Mouse (Mus musculus) cerebellum, adult 18-20 months (tissue): Measurements from ENCODE around the gene 2210407C18Rik.

Experiments used
- DNase-seq, 2 experiments: peaks; one replicate each; pipeline ENCODE4 v3.0.0; 2021

The 2210407C18Rik gene

DNA sequence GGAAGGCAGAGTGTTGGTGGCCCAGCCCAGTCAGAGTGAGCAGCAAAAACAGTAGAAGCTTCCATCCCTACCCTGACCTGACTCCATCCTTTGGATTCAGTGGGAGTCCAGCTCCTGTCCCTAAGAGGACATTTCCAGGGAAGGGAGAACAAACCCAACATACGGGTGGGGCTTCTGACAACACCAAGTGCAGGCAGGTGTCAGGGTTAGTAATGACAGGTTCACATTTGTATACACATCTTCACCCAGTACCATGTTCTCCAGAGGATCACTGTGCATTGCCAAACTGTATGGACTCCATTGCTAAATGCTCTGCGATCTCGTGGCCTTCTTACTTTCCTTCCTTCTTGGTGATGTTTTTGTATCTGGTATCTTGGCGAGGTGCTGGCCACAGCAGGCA, at the start of gene 2210407C18Rik:
Gene 2210407C18Rik (minus strand): TSS at position 101 of the 400 bp plus-strand sequence.
- DNase-seq, result no peak

DNA sequence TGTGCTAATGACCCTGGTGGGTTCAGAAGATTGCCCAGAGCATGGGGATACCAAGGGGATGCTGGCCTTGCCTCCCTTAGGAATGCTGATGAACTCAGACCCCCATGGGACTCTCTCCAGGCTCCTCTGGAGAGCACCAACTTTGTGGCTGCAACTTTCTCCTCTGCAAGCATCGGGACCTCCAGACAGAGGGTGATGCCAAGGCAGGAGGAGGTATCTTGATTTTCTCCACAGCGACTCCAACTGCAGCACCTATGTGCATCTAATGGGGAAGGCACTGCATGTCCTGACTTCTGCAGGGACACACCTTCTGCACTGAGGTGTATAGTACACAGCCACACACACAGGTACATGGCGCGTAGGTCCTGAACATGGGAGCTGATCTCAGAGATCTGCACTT, 42.7 kb upstream of the 2210407C18Rik start, which contains the start of gene Olfr322:
Gene Olfr322 (plus strand): TSS at position 187 of the 400 bp plus-strand sequence.
- no peak for DNase-seq

DNA sequence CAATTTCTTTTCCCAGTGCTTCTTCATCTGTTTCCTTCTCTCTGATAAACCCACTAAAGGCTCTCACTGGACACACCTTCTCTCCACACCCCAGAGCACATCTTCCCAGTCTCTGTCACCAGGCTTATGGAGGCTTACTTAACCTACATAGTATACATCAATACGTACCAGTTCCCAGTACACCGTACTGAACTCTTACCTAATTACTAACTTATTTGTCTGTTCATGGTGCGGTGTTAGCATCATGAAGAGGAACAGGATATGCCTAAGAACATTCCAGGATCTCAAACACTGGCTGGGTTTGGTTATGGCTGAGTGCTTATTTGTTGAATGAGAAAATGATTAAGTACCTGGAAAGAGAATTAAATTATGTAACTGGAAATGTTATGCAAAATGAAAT, 39.3 kb upstream of the 2210407C18Rik start:
- no peak for DNase-seq

DNA sequence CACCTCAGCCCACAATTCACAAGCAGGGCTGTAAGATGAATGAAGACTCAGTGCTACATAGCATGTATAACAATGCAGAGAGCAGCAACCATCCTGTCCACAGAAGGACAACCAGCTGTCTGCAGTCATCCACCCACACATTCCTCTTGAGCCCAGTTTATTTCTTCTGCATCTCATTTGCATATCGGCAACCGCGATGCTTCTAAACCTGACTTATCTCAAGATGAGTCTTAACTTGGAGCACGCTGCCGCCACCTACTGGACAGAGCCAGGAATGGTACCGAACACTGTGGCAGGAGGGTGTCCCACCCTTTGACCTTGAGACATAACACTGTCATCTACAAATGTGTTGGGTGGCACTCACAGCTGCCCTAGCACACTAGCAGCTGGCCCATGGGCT, 27.5 kb upstream of the 2210407C18Rik start:
- DNase-seq, result peak; percentile 7 to 13

DNA sequence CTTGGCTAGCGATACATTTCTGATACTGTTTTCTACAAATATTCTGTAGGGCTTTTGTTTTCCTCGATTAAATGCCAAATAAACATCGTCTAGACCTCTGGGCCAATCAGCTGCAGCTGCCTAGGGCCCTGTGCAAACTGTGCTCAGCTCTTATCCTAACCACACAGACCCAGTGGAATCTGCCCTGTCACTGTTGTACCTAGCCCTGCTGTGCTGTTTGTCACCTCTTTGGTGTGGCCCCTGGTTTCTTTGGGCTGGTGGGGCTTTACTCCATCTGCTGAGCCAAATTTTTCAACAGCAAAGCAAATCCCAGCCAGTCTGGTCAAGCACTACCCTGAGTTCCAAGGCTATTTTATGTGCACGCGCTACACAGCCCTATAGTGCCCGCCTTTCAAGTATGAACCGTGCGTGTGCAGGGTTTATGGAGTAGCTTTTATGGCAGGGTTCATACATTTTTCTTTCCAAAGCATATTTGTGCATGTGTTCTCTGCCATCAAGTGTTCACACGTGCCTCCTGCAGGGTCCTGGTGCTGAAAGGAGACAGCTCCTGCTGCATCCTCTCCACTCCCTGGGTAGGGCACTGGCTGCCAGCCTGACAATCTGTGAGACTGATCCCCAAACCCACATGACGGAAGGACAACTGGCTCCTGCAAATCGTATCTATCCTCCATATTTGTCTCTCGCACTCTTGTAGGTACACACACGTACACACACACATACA, 25.9 kb upstream of the 2210407C18Rik start:
- no peak for DNase-seq

DNA sequence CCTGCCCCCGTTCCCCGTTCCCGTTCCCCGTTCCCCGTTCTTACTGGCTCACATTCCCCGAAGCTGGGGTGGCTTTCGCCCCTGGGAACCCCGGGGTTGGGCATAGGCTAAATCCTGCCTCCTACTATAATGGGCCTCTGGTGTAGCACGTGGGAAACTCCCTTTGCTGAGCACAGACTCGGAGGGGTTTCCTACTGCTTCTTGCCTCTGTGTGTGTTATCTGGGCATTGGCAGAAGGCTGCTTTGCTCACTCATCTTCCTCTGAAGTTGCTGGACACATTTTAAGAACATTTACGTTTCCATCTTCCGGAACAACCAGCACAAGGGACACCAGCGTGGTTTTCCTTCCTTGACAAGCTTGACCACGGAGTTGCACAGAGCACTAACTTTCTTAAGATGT, 25.2 kb upstream of the 2210407C18Rik start:
- no peak for DNase-seq

- no peak for DNase-seq
Measured at GRCm38 (mm10) chr11:58640272-58640867, 24.5 kb upstream of the 2210407C18Rik start, which contains the start of gene Trim58. Gene Trim58 (plus strand): TSS chr11:58640465.

- no peak for DNase-seq
Measured at GRCm38 (mm10) chr11:58638176-58638701, 22.4 kb upstream of the 2210407C18Rik start.

DNA sequence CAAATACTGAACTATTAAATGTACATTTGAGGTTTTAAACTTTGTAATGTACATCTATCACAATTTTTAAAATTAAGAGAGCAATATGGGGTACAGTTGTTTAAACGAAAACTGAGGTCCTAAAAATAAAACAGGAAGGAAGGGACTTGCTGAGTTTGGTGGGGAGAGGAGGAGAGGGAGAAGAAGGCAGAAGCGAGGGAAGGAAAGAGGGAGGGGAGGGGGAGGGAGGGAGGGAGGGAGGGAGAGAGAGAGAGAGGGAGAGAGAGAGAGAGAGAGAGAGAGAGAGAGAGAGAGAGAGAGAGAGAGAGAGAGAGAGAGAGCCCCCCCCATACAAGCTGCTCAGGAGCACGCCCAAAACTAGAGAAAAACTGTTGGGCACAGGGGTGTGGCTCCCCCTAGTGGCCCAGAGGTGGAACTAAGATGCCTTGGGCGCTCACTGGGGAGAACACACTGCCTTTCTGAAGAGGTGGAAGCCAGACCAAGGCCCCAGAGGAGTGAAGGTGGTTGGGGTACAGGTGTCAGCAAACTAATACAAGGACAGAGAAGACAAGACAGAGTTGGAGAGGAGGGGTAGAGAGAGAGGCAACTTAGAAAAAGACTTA, 20.6 kb upstream of the 2210407C18Rik start:
- peak; percentile 3 to 23 for DNase-seq

- DNase-seq, result no peak
Measured at GRCm38 (mm10) chr11:58634878-58635277, 19.0 kb upstream of the 2210407C18Rik start.

GRCm38 (mm10) chr11:58630401-58630800, 14.5 kb upstream of the 2210407C18Rik start, which contains the start of gene Olfr323:
Gene Olfr323 (minus strand): TSS chr11:58630501.
- DNase-seq, result no peak

GRCm38 (mm10) chr11:58626146-58626545, 10.3 kb upstream of the 2210407C18Rik start:
- DNase-seq, result no peak

- DNase-seq, result no peak
Measured at GRCm38 (mm10) chr11:58618793-58619192, 2.9 kb upstream of the 2210407C18Rik start.

- DNase-seq, result no peak
Measured at GRCm38 (mm10) chr11:58618369-58618768, 2.5 kb upstream of the 2210407C18Rik start.

DNA sequence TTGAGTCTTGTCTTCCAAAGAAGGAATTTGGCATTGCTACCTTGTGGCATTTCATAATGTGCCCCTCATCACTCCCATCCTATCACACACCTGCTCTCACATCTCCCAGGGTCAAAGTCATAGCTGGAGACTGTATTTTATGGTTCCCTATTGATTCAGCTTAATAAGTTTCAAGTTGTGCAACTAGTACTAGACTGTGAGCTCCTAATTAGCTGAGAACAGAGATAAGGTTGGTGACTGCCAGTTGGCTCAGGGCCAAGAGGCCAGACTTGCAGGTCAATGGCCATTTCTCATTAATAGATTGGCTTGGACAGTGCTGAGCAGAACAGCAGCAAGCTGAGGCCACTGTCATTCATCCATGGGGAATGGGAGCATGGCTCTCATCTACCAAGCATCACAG, 1.3 kb downstream of the 2210407C18Rik start:
- DNase-seq, result no peak

GRCm38 (mm10) chr11:58613359-58613758, 2.5 kb downstream of the 2210407C18Rik start:
- DNase-seq, result no peak

GRCm38 (mm10) chr11:58607030-58607429, 8.8 kb downstream of the 2210407C18Rik start:
- DNase-seq, result no peak

DNA sequence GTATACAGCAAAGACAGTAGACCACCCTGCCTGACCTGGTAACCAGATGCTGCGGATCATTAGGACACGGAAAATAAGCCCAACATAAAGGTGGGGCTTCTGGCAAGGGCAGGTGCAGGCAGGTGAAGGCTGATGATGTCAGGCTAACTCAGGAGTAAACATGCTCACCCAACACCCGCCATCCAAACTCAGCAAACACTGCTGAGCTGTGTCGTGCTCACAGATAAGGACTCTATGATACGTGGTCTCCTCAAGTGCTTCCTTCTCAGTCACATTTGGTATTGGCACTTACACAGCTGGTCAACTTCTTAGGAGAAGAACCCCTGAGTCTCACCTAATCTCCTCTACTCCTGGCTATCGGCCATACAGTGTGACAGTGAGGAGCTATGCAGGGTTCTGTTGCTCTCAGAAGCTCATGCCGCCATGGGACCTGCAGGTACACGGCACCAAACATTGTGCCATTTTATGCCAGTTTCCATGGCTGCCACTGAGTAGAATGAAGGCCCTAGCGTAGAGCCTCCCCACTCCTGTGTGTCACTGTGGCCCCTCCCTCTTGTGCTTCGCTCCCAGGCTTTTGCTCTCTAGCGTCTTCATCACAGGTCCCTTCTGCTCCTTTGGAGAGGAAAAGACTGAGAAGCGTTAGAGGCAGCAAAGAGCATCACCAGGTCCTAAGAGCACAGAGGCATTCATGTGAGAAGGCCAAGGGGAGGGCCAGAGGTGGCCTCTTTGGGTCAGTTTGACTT, 9.5 kb downstream of the 2210407C18Rik start:
- DNase-seq, result no peak

DNA sequence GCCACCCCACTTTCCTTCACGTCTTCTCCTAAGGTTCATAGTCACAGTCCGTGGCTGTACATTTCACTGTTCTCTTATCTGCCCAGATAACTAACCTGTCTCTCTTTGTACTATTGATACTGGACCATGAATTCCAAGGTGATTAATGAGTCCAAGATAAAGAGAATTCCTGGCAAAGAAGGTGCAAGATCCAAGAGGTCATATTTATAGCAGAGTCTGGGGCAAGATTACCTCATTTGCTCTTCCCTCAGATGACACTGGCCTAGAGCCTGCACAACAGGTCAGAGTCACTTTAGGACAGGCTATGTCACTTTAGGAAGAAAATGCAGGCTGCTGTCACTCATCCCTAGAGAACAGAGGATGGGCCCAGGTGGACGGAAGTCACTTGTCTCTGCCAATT, 10.6 kb downstream of the 2210407C18Rik start:
- DNase-seq, result no peak

GRCm38 (mm10) chr11:58604688-58605087, 11.2 kb downstream of the 2210407C18Rik start:
- DNase-seq, result no peak

- no peak for DNase-seq
Measured at GRCm38 (mm10) chr11:58602800-58603560, 12.9 kb downstream of the 2210407C18Rik start.

- no peak for DNase-seq
Measured at GRCm38 (mm10) chr11:58602062-58602461, 13.8 kb downstream of the 2210407C18Rik start.
